Mouse (Mus musculus): ENCODE data around the gene Mkks.
"Not testable (repeated sequence)": the region's sequence is repeated elsewhere in the genome, so short reads cannot be mapped to it uniquely, and the experiment has no call there.

The Mkks gene

GRCm38 (mm10) chr2:136891068-136891950, at the start of gene Mkks, which contains the start of the genes Slx4ip and AL731706.1:
Mkks (minus strand) TSS chr2:136891389.
Slx4ip (plus strand) TSS chr2:136891218.
AL731706.1 (minus strand) TSS chr2:136891389.
- DNase-seq, result peak; percentile 100

DNA sequence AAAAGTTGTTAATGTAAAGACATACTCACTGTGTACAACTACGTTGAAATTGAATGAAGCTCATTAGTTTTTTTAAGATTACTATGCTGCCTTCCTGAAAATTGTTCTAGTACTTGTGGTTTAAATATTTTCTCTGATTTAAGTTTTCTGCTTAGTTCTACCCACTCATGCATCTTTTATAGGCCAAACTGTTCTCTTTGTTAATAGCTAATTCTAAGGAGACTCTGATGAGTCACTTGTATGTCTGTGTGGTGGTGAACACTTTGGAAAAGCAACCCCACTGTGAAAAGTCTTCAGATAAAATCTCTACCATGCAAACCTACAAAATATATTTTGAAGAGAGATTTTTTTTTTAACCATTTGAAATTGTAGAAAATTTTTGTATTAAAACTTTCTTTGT, 47.1 kb upstream of the Mkks start:
- no peak for DNase-seq

GRCm38 (mm10) chr2:136936391-136937288, 45.5 kb upstream of the Mkks start:
- DNase-seq, result no peak

DNA sequence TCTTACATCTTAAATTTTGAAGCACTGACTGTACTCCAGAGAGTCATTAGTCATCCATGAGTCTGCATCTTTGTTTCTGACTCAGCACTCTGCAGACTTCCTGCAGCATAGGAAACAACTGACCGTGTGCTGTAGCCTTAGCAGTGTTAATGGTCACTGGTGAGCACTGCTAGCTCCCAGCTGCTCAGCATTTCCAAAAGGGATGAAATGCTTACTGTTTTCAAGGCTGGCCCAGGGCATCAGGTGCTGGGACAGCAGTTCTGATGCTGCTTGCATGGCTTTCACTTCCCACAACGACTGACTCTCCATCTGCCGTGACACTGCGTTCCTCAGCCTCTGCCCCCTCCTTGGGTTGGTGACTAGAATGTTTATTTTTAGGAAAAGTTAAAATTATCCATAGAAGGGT, 29.8 kb upstream of the Mkks start:
- no peak for DNase-seq

GRCm38 (mm10) chr2:136920257-136920993, 29.2 kb upstream of the Mkks start:
- no peak for DNase-seq

DNA sequence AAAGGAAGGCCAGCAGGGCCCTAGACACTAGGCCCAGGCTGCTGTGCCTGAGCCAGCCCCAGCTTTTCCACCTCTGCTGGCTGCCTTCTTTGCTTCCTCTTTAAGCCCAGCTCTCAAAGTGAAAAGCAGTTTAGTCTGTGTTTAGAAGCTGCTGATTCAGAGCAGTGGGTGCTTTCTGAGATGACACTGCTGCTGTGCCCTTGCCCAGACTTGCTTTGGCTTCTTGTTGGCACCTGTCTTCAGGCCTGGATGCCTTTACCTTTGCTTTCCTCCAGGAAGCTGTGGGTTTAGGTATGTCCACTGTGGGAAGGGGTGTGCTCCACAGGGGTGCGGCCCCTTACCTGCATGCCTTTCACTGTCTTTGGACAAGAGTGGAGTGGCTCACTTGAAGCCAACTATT, 28.2 kb upstream of the Mkks start:
- DNase-seq, result no peak

GRCm38 (mm10) chr2:136914334-136914902, 23.2 kb upstream of the Mkks start:
- peak; percentile 24 for DNase-seq

DNA sequence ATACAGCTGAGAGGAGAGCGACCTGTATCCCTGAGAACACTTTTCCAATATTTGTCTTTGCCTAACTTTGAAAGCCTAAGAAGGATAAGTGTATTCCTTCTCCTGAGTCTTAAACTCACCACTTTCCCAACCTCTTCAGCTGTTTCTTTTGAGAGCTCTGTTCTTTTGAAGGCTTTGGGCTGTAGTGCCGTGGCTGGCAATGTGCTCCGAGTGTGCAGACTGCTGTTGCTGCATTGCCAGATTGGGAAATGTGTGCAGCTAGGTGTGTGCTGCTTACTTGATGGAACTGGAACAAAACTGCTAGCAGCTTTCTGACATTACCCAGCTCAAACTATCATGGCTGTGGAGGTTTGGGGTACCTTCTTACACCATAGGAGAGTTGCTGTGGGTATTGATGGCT, 21.8 kb upstream of the Mkks start:
- no peak for DNase-seq

DNA sequence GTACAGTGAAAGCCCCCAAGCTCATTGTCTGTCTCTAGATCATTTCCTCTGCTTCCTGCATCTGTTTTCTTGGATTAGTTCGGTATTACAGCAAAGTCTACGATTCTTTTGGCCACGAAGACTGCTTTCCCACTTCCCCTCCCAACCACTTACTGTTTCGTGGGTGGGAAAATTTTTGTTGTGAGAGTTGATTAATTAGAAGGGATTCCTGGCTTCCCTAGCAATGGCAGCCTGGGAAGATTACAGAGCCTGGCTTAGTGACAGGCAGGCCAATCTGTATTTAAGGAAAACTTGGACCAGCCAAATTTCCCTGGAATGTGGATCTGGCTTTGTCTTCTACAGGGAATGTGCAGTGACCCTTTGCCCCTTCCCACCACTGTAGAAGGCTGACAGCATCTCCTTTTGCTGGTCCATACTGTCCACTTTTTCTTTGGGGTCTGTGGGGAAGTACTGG, 20.8 kb upstream of the Mkks start:
- DNase-seq, result no peak

DNA sequence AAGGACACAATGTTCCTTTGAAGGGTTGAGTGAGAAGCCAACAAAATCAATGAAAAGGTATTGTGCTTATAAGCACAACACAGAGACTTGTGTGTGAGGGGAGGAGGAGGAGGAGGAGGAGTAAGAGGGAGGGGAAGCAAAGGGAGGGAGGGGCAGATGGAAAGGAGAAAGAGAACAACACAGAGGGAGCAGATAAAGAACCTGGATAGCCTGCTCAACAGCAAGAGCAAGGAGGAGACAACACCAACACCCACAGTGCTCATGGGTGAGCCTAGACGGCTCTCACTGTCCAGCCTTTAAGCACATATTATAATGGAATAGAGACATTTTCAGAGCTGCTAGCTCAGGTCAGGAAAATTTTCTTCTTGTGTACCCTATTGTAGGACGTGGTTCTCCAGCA, 18.1 kb upstream of the Mkks start:
- no peak for DNase-seq

GRCm38 (mm10) chr2:136908596-136908995, 17.4 kb upstream of the Mkks start:
- no peak for DNase-seq

GRCm38 (mm10) chr2:136896131-136896530, 4.9 kb upstream of the Mkks start:
- DNase-seq, result no peak

DNA sequence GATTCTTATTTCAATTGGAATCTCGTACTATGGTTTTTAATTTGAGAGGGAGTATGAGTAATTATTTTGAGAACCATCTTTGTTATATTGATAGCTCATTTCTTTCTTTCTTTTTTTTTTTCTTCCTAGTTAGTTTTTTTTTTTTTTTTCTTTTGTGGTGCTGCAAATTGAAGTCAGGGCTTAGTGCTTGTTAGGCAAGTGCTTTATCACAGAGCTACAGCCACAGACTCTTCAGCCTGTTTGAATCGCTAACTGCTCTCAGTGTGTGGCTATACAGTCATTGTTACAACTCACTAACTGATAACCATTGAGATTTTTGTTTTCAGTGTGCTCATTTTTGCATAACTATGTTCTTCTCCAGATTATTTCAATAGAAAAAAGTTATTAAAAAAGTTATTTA, 3.3 kb upstream of the Mkks start:
- no peak for DNase-seq

GRCm38 (mm10) chr2:136891951-136892371, 772 bp upstream of the Mkks start:
- DNase-seq, result peak; percentile 100

DNA sequence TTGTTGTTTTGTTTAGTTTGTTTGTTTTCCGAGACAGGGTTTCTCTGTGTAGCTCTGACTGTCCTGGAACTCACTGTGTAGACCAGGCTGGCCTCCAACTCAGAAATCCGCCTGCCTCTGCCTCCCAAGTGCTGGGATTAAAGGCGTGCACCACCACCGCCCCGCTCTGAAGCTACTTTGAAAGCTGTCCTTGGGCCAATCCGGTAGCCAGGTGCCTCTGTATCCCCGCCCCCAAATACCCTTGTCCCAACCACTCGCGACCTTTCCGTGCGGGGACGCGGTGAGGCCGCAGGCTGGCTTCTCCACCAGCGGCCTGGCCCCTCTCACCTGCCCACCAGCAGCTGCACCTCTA, 497 bp downstream of the Mkks start:
- DNase-seq, result not testable (repeated sequence)

GRCm38 (mm10) chr2:136886846-136887245, 4.3 kb downstream of the Mkks start:
- DNase-seq, result peak; percentile 60

- no peak for DNase-seq
These were observed 5.6 kb downstream of the Mkks start, which contains the start of gene AL731706.2 for GRCm38 (mm10) chr2:136885579-136885978. AL731706.2 (minus strand) TSS chr2:136885679.

GRCm38 (mm10) chr2:136854543-136855388, 36.4 kb downstream of the Mkks start:
- DNase-seq, result no peak

DNA sequence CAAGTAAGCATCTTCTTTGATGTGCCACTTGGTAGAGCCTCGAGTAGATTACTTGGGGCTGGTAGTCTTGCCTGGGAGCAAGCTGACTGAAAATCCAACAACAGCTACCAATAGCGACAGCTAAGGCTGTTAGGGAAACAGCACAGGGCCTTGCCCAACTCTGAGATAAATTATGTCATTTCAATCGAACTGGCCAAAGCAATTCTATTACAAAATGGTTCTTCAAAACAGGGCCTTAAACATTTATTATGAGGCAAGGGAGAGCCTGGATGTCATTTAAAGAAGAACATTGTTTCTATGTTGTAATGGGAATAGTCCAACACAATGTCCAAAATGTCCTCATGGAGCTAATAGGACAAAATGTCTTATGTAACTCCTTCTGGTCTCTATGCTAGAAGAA, 40.8 kb downstream of the Mkks start:
- no peak for DNase-seq

DNA sequence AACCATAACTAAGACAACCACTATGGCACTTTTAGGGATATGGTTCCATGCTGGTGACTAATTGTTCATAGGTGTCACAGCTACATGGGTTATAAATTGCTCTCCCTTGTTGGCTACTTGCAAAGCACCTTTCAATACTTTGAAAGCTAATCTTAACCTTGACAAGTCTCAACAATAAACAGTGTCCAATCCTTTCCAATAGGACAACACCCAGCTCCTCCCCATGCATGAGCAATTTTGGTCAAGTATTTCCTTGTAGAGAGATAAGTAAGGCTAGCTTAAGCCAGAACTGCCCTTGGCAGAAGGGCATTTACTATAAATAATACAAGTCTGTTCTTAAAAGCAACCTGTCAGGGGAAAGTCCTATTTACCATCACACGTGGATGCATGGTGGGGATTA, 53.2 kb downstream of the Mkks start:
- no peak for DNase-seq

DNA sequence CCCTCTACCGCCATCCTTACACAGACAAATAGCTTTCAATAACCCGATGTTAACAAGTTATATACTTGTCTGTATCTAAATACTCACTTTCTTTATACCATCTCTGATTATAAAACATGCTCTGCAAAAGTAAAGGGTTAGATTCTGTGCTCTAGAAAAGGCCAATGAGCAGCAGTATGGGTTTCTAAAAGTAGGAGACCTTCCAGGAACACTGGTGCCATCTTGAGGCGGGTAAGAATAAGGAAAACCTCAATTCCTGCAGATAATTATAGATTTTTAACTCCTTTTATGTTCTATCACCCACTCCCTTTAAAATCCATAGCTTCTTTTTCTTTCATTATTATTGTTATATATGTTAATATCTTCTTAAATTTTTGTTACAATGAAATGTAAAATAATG, 55.3 kb downstream of the Mkks start:
- DNase-seq, result peak; percentile 71

GRCm38 (mm10) chr2:136834715-136835075, 56.5 kb downstream of the Mkks start:
- no peak for DNase-seq

All from cerebellum, adult 9-10 months (tissue).